Mouse (Mus musculus): Measurements from ENCODE around the gene Vgll4.

DNA sequence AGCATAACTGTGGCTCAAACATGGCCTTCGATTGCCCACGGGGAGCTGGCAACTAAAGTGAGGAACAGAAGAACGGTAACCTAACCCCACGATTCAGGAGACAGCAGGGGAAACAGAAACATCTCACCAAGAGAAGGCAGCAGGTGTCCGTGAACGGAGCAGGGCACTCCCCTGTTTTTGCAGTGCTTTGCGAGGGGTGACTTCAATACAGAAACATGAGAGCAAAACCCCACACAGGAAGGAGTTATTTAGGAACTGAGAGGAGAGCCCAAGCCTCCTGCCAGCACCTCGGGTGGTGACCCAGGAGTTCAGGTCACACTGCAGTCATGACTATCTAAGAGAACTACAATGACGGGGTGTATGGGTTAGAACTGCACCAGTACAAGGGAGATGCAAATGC is 40.5 kb upstream of the Vgll4 start:
- TF ChIP-seq CTCF (IDR thresholded peaks at IDR 0.05; ENCODE audit: low read depth, low read length) (no peak), POLR2A (IDR thresholded peaks at IDR 0.05; ENCODE audit: extremely low read depth, insufficient read depth, low read length) (no peak)

All from liver, adult 2 months (tissue).